Mouse (Mus musculus): Measurements from ENCODE around the gene Mnd1. TPM values are rescaled to one million over a fixed set of nuclear protein-coding genes. Genes with fewer than 3 reads are reported as not detected.

Mnd1 gene
- polyA plus RNA-seq, 1 experiment from 2014 or later, result 10.7 TPM

- no peak overlapping the region for H3K9ac ChIP-seq (ENCODE audit: low read length)
- H3K4me2 ChIP-seq (replicated peaks; ENCODE audit: low read depth), result no peak overlapping the region
- H3K36me3 ChIP-seq (ENCODE audit: control insufficient read depth, insufficient read depth, low read length), result no peaks in the 10 kb centered on the region
- WGBS, result 85% methylated on average over 2 of the region's 2 CpGs
- no peaks in the 10 kb centered on the region for H3K4me1 ChIP-seq (replicated peaks; ENCODE audit: control insufficient read depth, insufficient read depth)
- ATAC-seq (ENCODE audit: low FRiP score, low TSS enrichment), result no peak
- TF ChIP-seq EP300 (optimal IDR thresholded peaks at IDR 0.05) (no peak), CTCF (IDR thresholded peaks at IDR 0.05; ENCODE audit: low read depth) (no peak)
- H3K27me3 ChIP-seq (ENCODE audit: control insufficient read depth, insufficient read depth, low read length), result no peaks in the 10 kb centered on the region
- no peaks in the 10 kb centered on the region for H3K9me3 ChIP-seq (ENCODE audit: control insufficient read depth, low read length)
- H3K4me3 ChIP-seq (ENCODE audit: low read depth, low read length), result no peak overlapping the region
- no peak for DNase-seq (ENCODE audit: low spot score)
- peak overlapping the region; percentile 63; the same call in 1 of the 2 replicates for H3K27ac ChIP-seq (replicated peaks)
These were observed 80.8 kb downstream of the Mnd1 start for GRCm38 (mm10) chr3:84074777-84075176.

GRCm38 (mm10) chr3:84071641-84072040 is 83.9 kb downstream of the Mnd1 start:
- 19% methylated on average over 2 of the region's 2 CpGs for whole genome bisulfite sequencing
- Histone ChIP-seq H3K4me2 (replicated peaks; ENCODE audit: low read depth) (no peak overlapping the region), H3K9ac (ENCODE audit: low read length) (no peak overlapping the region), H3K27me3 (ENCODE audit: control insufficient read depth, insufficient read depth, low read length) (no peaks in the 10 kb centered on the region), H3K4me1 (replicated peaks; ENCODE audit: control insufficient read depth, insufficient read depth) (no peaks in the 10 kb centered on the region), H3K27ac (replicated peaks) (no peak overlapping the region), H3K4me3 (ENCODE audit: low read depth, low read length) (no peak overlapping the region), H3K9me3 (ENCODE audit: control insufficient read depth, low read length) (no peaks in the 10 kb centered on the region), H3K36me3 (ENCODE audit: control insufficient read depth, insufficient read depth, low read length) (no peaks in the 10 kb centered on the region)
- ATAC-seq (ENCODE audit: low FRiP score, low TSS enrichment), result peak; percentile 35; the same call in 1 of the 2 replicates
- TF ChIP-seq EP300 (optimal IDR thresholded peaks at IDR 0.05), result no peak
- TF ChIP-seq CTCF (IDR thresholded peaks at IDR 0.05; ENCODE audit: low read depth), result peak; percentile 44
- DNase-seq (ENCODE audit: low spot score), result no peak

- DNase-seq (ENCODE audit: low spot score), result no peak
- H3K4me2 ChIP-seq (replicated peaks; ENCODE audit: low read depth), result no peak overlapping the region
- H3K27me3 ChIP-seq (ENCODE audit: control insufficient read depth, insufficient read depth, low read length), result no peaks in the 10 kb centered on the region
- no peak overlapping the region for H3K4me3 ChIP-seq (ENCODE audit: low read depth, low read length)
- no peak overlapping the region for H3K9ac ChIP-seq (ENCODE audit: low read length)
- no peak for TF ChIP-seq CTCF (IDR thresholded peaks at IDR 0.05; ENCODE audit: low read depth)
- no peaks in the 10 kb centered on the region for H3K4me1 ChIP-seq (replicated peaks; ENCODE audit: control insufficient read depth, insufficient read depth)
- no peak for ATAC-seq (ENCODE audit: low FRiP score, low TSS enrichment)
- 87% methylated on average over 8 of the region's 8 CpGs for WGBS
- H3K9me3 ChIP-seq (ENCODE audit: control insufficient read depth, low read length), result no peaks in the 10 kb centered on the region
- H3K36me3 ChIP-seq (ENCODE audit: control insufficient read depth, insufficient read depth, low read length), result no peaks in the 10 kb centered on the region
- H3K27ac ChIP-seq (replicated peaks), result no peak overlapping the region
These were observed 84.8 kb downstream of the Mnd1 start for GRCm38 (mm10) chr3:84070811-84071210.

- H3K9ac ChIP-seq (ENCODE audit: low read length), result no peak overlapping the region
- 75% methylated on average over 13 of the region's 13 CpGs for WGBS
- H3K36me3 ChIP-seq (ENCODE audit: control insufficient read depth, insufficient read depth, low read length), result no peaks in the 10 kb centered on the region
- no peak overlapping the region for H3K4me3 ChIP-seq (ENCODE audit: low read depth, low read length)
- H3K4me1 ChIP-seq (replicated peaks; ENCODE audit: control insufficient read depth, insufficient read depth), result no peaks in the 10 kb centered on the region
- no peaks in the 10 kb centered on the region for H3K9me3 ChIP-seq (ENCODE audit: control insufficient read depth, low read length)
- H3K27me3 ChIP-seq (ENCODE audit: control insufficient read depth, insufficient read depth, low read length), result no peaks in the 10 kb centered on the region
- DNase-seq (ENCODE audit: low spot score), result no peak
- H3K27ac ChIP-seq (replicated peaks), result no peak overlapping the region
- no peak for ATAC-seq (ENCODE audit: low FRiP score, low TSS enrichment)
- no peak for TF ChIP-seq CTCF (IDR thresholded peaks at IDR 0.05; ENCODE audit: low read depth)
- no peak for TF ChIP-seq EP300 (optimal IDR thresholded peaks at IDR 0.05)
- no peak overlapping the region for H3K4me2 ChIP-seq (replicated peaks; ENCODE audit: low read depth)
These were observed 86.5 kb downstream of the Mnd1 start for GRCm38 (mm10) chr3:84068831-84069709.

GRCm38 (mm10) chr3:84065825-84066224 is 89.8 kb downstream of the Mnd1 start:
- no peak for ATAC-seq (ENCODE audit: low FRiP score, low TSS enrichment)

GRCm38 (mm10) chr3:84063369-84063914 is 92.1 kb downstream of the Mnd1 start:
- Histone ChIP-seq H3K27me3 (ENCODE audit: control insufficient read depth, insufficient read depth, low read length) (no peaks in the 10 kb centered on the region), H3K27ac (replicated peaks) (no peak overlapping the region), H3K36me3 (ENCODE audit: control insufficient read depth, insufficient read depth, low read length) (no peaks in the 10 kb centered on the region), H3K4me2 (replicated peaks; ENCODE audit: low read depth) (no peak overlapping the region), H3K9ac (ENCODE audit: low read length) (no peak overlapping the region), H3K4me3 (ENCODE audit: low read depth, low read length) (no peak overlapping the region), H3K4me1 (replicated peaks; ENCODE audit: control insufficient read depth, insufficient read depth) (no peaks in the 10 kb centered on the region), H3K9me3 (ENCODE audit: control insufficient read depth, low read length) (no peaks in the 10 kb centered on the region)
- WGBS, result 72% methylated on average over 2 of the region's 2 CpGs
- no peak for TF ChIP-seq EP300 (optimal IDR thresholded peaks at IDR 0.05)
- no peak for TF ChIP-seq CTCF (IDR thresholded peaks at IDR 0.05; ENCODE audit: low read depth)
- ATAC-seq (ENCODE audit: low FRiP score, low TSS enrichment), result no peak
- DNase-seq (ENCODE audit: low spot score), result no peak

More at GRCm38 (mm10) chr3:84065825-84066224, 89.8 kb downstream of the Mnd1 start:
- H3K36me3 ChIP-seq (ENCODE audit: control insufficient read depth, insufficient read depth, low read length), result no peaks in the 10 kb centered on the region
- TF ChIP-seq EP300 (optimal IDR thresholded peaks at IDR 0.05), result no peak
- TF ChIP-seq CTCF (IDR thresholded peaks at IDR 0.05; ENCODE audit: low read depth), result no peak
- H3K9ac ChIP-seq (ENCODE audit: low read length), result no peak overlapping the region
- H3K4me2 ChIP-seq (replicated peaks; ENCODE audit: low read depth), result no peak overlapping the region
- 74% methylated on average over 4 of the region's 4 CpGs for WGBS
- no peak for DNase-seq (ENCODE audit: low spot score)
- no peaks in the 10 kb centered on the region for H3K4me1 ChIP-seq (replicated peaks; ENCODE audit: control insufficient read depth, insufficient read depth)
- no peaks in the 10 kb centered on the region for H3K9me3 ChIP-seq (ENCODE audit: control insufficient read depth, low read length)
- H3K27me3 ChIP-seq (ENCODE audit: control insufficient read depth, insufficient read depth, low read length), result no peaks in the 10 kb centered on the region
- no peak overlapping the region for H3K27ac ChIP-seq (replicated peaks)
- no peak overlapping the region for H3K4me3 ChIP-seq (ENCODE audit: low read depth, low read length)
